Mouse (Mus musculus): Measurements from ENCODE around the gene Gm13102.
"Not testable (repeated sequence)": the region's sequence is repeated elsewhere in the genome, so short reads cannot be mapped to it uniquely, and the experiment has no call there.

DNA sequence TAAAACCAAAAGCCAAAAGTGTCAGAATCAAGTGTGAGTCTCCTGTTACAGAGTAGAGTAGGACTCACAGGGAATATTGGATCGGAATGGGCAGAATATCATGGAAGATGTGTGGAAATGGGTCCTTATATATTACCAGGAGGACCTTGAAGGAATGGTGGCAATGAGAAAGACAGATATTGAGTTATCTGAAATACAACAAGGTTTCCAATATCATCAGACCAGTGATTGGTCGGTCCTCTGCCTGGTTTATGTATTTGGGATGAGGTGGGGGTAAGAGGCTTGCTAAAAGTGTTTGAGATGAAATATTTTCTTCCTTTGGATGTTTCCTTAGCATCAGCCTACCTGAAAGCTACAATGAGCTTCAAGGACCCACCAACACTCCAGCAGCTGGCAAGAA lies at the start of gene Gm13102:
- not testable (repeated sequence) for TF ChIP-seq POLR2A (IDR thresholded peaks at IDR 0.05; ENCODE audit: control insufficient read depth, extremely low read depth, insufficient read depth, low read length, poor library complexity); CTCF (IDR thresholded peaks at IDR 0.05; ENCODE audit: borderline replicate concordance, control insufficient read depth, extremely low read depth, insufficient read depth, low read length, poor library complexity)

Data from thymus, adult 2 months (tissue).